Mouse (Mus musculus): ENCODE measurements around the gene Ms4a15.

The Ms4a15 gene

GRCm38 (mm10) chr19:10959978-10960346, 33.1 kb downstream of the Ms4a15 start:
- DNase-seq (ENCODE audit: low spot score) = no peak

GRCm38 (mm10) chr19:10959085-10959977, 33.7 kb downstream of the Ms4a15 start:
- peak; percentile 59 for DNase-seq (ENCODE audit: low spot score)

GRCm38 (mm10) chr19:10952021-10952939, 40.8 kb downstream of the Ms4a15 start:
- peak; percentile 21 for DNase-seq (ENCODE audit: low spot score)

GRCm38 (mm10) chr19:10949558-10949957, 43.5 kb downstream of the Ms4a15 start:
- DNase-seq (ENCODE audit: low spot score) = no peak

GRCm38 (mm10) chr19:10949112-10949511, 43.9 kb downstream of the Ms4a15 start, which contains the start of gene Ccdc86:
Gene Ccdc86, minus strand, starts transcription at chr19:10949266.
- DNase-seq (ENCODE audit: low spot score) = peak; percentile 97

GRCm38 (mm10) chr19:10948416-10948815, 44.6 kb downstream of the Ms4a15 start:
- no peak for DNase-seq (ENCODE audit: low spot score)

- no peak for DNase-seq (ENCODE audit: low spot score)
Measured at GRCm38 (mm10) chr19:10947219-10947618, 45.8 kb downstream of the Ms4a15 start.

- no peak for DNase-seq (ENCODE audit: low spot score)
Measured at GRCm38 (mm10) chr19:10946506-10946905, 46.5 kb downstream of the Ms4a15 start.

GRCm38 (mm10) chr19:10943955-10944354, 49.1 kb downstream of the Ms4a15 start:
- DNase-seq (ENCODE audit: low spot score) = no peak

- DNase-seq (ENCODE audit: low spot score) = no peak
Measured at GRCm38 (mm10) chr19:10940801-10941457, 52.1 kb downstream of the Ms4a15 start.

GRCm38 (mm10) chr19:10940097-10940800, 52.8 kb downstream of the Ms4a15 start:
- peak; percentile 78 for DNase-seq (ENCODE audit: low spot score)

GRCm38 (mm10) chr19:10938771-10939170, 54.3 kb downstream of the Ms4a15 start:
- no peak for DNase-seq (ENCODE audit: low spot score)

- no peak for DNase-seq (ENCODE audit: low spot score)
Measured at GRCm38 (mm10) chr19:10937110-10937563, 55.9 kb downstream of the Ms4a15 start, which contains the start of gene Ptgdr2. Gene Ptgdr2, plus strand, starts transcription at chr19:10937160.

- DNase-seq (ENCODE audit: low spot score) = no peak
Measured at GRCm38 (mm10) chr19:10936077-10936476, 57.0 kb downstream of the Ms4a15 start.

- DNase-seq (ENCODE audit: low spot score) = no peak
Measured at GRCm38 (mm10) chr19:10935029-10935428, 58.0 kb downstream of the Ms4a15 start.

GRCm38 (mm10) chr19:10930641-10931040, 62.4 kb downstream of the Ms4a15 start:
- no peak for DNase-seq (ENCODE audit: low spot score)
